18 mouse cellular contexts compared by ENCODE assay signal in genomic region chr4:63460876-63461525, GRCm38 (mm10). TPM values are rescaled to one million over a fixed set of nuclear protein-coding genes. Genes with fewer than 3 reads are reported as not detected.
DNase-seq lines count a peak whose midpoint lies in the region; ATAC-seq lines count a peak whose summit lies in the region.
"Had no signal": no experiment of that assay in that cellular context is flagged by ENCODE, and none has a peak within 500 bp of the region (broad histone marks: within the 10 kb centered on the region; RNA-seq: fewer than 3 reads in every experiment).

No protein-coding gene starts in this region.

- no peaks in the 10 kb centered on the region for H3K36me3 ChIP-seq in neural tube, embryonic 13.5 days
- no peaks in the 10 kb centered on the region for H3K36me3 ChIP-seq in neural tube, embryonic 15.5 days
- H3K36me3 ChIP-seq: intestine, embryonic 15.5 days had no signal

- 0 out of 2 replicates have a peak, but pooled peaks cover 4% of the 10 kb centered on the region for H3K27me3 ChIP-seq in neural tube, embryonic 13.5 days
- no peaks in the 10 kb centered on the region; the same call in 1 of the 2 replicates for H3K27me3 ChIP-seq in neural tube, embryonic 15.5 days (replicated peaks)
- H3K27me3 ChIP-seq: intestine, embryonic 15.5 days had no signal

- H3K27ac ChIP-seq in neural tube, embryonic 13.5 days (replicated peaks) = no peak overlapping the region
- no peak overlapping the region for H3K27ac ChIP-seq in neural tube, embryonic 15.5 days (replicated peaks)
- H3K27ac ChIP-seq: heart, embryonic 10.5 days; intestine, embryonic 15.5 days; kidney, postnatal 0 days; macrophage had no signal

- no peak overlapping the region for H3K4me3 ChIP-seq in neural tube, embryonic 13.5 days
- no peak overlapping the region for H3K4me3 ChIP-seq in neural tube, embryonic 15.5 days (replicated peaks)
- H3K4me3 ChIP-seq: heart, embryonic 10.5 days; intestine, embryonic 15.5 days had no signal

- no peaks in the 10 kb centered on the region for H3K9me3 ChIP-seq in neural tube, embryonic 13.5 days
- no peaks in the 10 kb centered on the region for H3K9me3 ChIP-seq in neural tube, embryonic 15.5 days (replicated peaks)
- H3K9me3 ChIP-seq: heart, embryonic 10.5 days; intestine, embryonic 15.5 days had no signal

- 66% methylated on average over 7 of the region's 7 CpGs for WGBS in neural tube, embryonic 13.5 days
- 71% methylated on average over 7 of the region's 7 CpGs for whole genome bisulfite sequencing in neural tube, embryonic 15.5 days

- H3K4me2 ChIP-seq in neural tube, embryonic 13.5 days = no peak overlapping the region
- H3K4me2 ChIP-seq in neural tube, embryonic 15.5 days = no peak overlapping the region
- H3K4me2 ChIP-seq: intestine, embryonic 15.5 days; liver, embryonic 11.5 days; lung, embryonic 14.5 days had no signal

- peaks cover 35% of the 10 kb centered on the region for H3K4me1 ChIP-seq in neural tube, embryonic 13.5 days (replicated peaks)
- H3K4me1 ChIP-seq in neural tube, embryonic 15.5 days = peaks cover 21% of the 10 kb centered on the region

- DNase-seq in frontal cortex, postnatal 14 days (ENCODE audit: low spot score in 2 of 2) = no peak
- peak; percentile 70 for DNase-seq in adrenal gland, postnatal 25 days
- peak; percentile 30 for DNase-seq in testis, postnatal 14 days (ENCODE audit: low spot score)
- DNase-seq in adipocyte (ENCODE audit: low spot score) = no peak
- DNase-seq in thymus, postnatal 25 days = no peak
- DNase-seq: cerebellum, adult 9-11 months; forebrain, postnatal 0 days; gastrocnemius, postnatal 14 days; lung, embryonic 14.5 days; midbrain, embryonic 14.5 days had no signal

- 0 out of 2 replicates have a peak, but pooled peaks have one; percentile 19 for ATAC-seq in frontal cortex, adult (ENCODE audit: low TSS enrichment)
- ATAC-seq in neural tube, embryonic 13.5 days (ENCODE audit: low read depth) = peak; percentile 32; the same call in 1 of the 2 replicates
- ATAC-seq in neural tube, embryonic 15.5 days (ENCODE audit: low FRiP score) = no peak
- ATAC-seq: forebrain, postnatal 0 days had no signal

- no peak overlapping the region for H3K9ac ChIP-seq in neural tube, embryonic 13.5 days
- no peak overlapping the region for H3K9ac ChIP-seq in neural tube, embryonic 15.5 days (replicated peaks)
- H3K9ac ChIP-seq: forebrain, postnatal 0 days; intestine, embryonic 15.5 days; lung, embryonic 14.5 days had no signal

RNA-seq across cellular contexts. Expression of gene Whrn, which starts 34.8 kb away (rescaled TPM):
- 4.2 and 5.6 TPM in 2 replicates for polyA plus RNA-seq in neural tube, embryonic 13.5 days (2015; fragmentation: Nextera tagmentation; extraction: Ambion mirVana)
- 5.5 and 5.6 TPM in 2 replicates for polyA plus RNA-seq in neural tube, embryonic 15.5 days (2015; fragmentation: Nextera tagmentation; extraction: Ambion mirVana)
- total RNA-seq in adrenal gland, postnatal 25 days (2021) = 43.9 and 54.7 TPM in 2 replicates

RNA-seq across cellular contexts. Expression of gene Akna, which starts 57.8 kb away (rescaled TPM):
- polyA plus RNA-seq in neural tube, embryonic 13.5 days (2015; fragmentation: Nextera tagmentation; extraction: Ambion mirVana) = 4.4 and 4.8 TPM in 2 replicates
- polyA plus RNA-seq in neural tube, embryonic 15.5 days (2015; fragmentation: Nextera tagmentation; extraction: Ambion mirVana) = 3.1 and 7.3 TPM in 2 replicates
- 2.7 and 3.8 TPM in 2 replicates for total RNA-seq in adrenal gland, postnatal 25 days (2021)

Comparison
In these comparisons a context has a peak if more than half of its experiments do, and no peak if none do; other contexts are left out.
1. DNase-seq: peak in adrenal gland, postnatal 25 days (single experiment) and testis, postnatal 14 days (single experiment); none in frontal cortex, postnatal 14 days (0 of 2), adipocyte (single experiment) and thymus, postnatal 25 days (single experiment).